Mouse (Mus musculus) subcutaneous adipose tissue, adult 2 months (tissue): ENCODE results near the gene Smok3b. TPM values are rescaled to one million over a fixed set of nuclear protein-coding genes. Genes with fewer than 3 reads are reported as not detected.

Experiments used
- polyA plus RNA-seq: library from polyadenylated mRNA; depleted of rRNA; stranded (reverse); fragments of >200 nt; gene quantifications from 2 replicates; pipeline ENCODE4 v1.2.3, GENCODE M21; 2012; ENCODE audit warnings: low replicate concordance; rRNA removed

Smok3b gene
- not detected in 2 replicates for polyA plus RNA-seq

DNA sequence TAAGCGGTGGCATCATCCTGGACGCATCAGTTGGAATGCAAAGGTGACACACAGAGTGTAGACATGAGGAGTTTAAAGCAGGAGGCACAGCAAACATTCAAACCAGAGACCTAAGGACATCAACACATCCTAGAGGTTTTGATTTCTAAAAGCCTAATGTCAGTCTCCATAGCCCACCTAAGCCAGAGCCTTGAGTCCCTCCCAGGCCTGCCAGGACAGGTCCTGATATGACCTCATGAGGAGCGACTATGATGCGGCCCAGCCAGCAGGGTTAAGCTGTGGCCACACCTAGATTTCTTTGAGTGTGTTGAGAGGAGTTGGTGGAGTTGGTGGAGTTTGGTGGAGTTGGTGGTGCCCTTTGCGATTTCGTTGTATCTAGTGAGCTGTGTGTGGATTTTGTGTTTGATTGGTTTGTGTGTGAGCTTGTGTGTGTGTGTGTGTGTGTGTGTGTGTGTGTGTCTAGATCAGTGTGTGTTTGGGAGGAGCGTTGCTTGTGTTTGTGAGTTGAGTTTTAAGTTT, at the start of gene Smok3b, which contains the start of gene Smok3a:
Smok3b (plus strand) TSS at position 469 of the 519 bp plus-strand sequence.
Smok3a (plus strand) TSS at position 301 of the 519 bp plus-strand sequence.

DNA sequence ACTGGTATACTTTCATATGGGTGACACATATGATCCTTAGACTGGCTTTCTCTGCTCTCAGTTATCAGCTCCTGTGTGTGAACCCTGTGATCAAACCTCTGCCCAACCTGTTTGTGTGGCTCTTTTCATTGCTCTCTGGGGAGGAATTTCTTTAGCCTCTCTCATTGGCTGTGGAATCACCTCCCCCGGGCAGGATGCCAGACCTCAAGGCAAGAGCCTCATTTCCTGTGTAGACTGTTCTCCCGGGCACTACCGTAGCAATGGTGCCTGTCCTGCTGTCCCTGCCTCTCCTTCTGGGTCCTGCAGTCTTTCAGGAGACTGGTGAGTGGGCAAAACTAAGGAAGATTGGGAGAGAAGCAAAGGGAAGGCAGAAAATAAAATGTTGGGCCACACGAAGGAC, 39.9 kb upstream of the Smok3b start, which contains the start of gene Azgp1:
Azgp1 (plus strand) TSS at position 221 of the 400 bp plus-strand sequence.

DNA sequence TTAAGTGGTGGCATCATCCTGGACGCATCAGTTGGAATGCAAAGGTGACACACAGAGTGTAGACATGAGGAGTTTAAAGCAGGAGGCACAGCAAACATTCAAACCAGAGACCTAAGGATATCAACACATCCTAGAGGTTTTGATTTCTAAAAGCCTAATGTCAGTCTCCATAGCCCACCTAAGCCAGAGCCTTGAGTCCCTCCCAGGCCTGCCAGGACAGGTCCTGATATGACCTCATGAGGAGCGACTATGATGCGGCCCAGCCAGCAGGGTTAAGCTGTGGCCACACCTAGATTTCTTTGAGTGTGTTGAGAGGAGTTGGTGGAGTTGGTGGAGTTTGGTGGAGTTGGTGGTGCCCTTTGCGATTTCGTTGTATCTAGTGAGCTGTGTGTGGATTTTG, 31.7 kb downstream of the Smok3b start, which contains the start of gene Smok3c:
Smok3c (plus strand) TSS at position 301 of the 400 bp plus-strand sequence.

DNA sequence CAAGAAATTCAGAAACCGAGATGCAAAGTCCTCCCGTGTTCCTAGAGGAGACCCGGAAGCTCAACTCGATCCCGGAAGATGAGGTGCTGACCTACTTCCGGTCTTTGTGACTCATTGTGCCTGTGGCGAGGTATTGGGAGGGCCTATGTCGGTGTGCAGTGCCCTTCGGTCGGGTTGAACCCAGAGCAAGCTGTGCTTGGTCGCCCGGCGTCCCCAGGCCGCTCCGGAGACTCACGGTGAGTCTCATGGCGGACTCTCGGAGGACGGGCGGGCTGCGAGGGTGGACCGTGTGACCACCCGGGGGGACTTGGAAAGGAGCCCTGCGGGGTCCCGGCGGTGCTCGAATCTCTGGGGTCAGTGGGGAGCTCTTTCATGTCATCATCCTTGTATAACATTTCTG, 63.8 kb downstream of the Smok3b start, which contains the start of gene Zkscan1:
Zkscan1 (plus strand) TSS at position 89 of the 400 bp plus-strand sequence.

Other genes starting within 250 kb of the Smok3b start
- 24.9 and 28.3 TPM in 2 replicates for gene Ppp1r35, start 242.6 kb upstream of the Smok3b start, polyA plus RNA-seq
- gene Mepce, start 233.8 kb upstream of the Smok3b start, polyA plus RNA-seq, result 35.8 and 48.0 TPM in 2 replicates
- gene Zcwpw1, start 233.6 kb upstream of the Smok3b start, polyA plus RNA-seq, result 1.9 and 2.5 TPM in 2 replicates
- 2.6 and 7.9 TPM in 2 replicates for gene Pilra, start 185.1 kb upstream of the Smok3b start, polyA plus RNA-seq
- gene Pilrb1, start 163.3 kb upstream of the Smok3b start, polyA plus RNA-seq, result 3.9 and 6.1 TPM in 2 replicates
- gene Pilrb2, start 149.6 kb upstream of the Smok3b start, polyA plus RNA-seq, result 4.4 and 4.8 TPM in 2 replicates
- not detected in 2 replicates for gene Cyp3a13, start 99.8 kb upstream of the Smok3b start, polyA plus RNA-seq
- gene Gjc3, start 58.3 kb upstream of the Smok3b start, polyA plus RNA-seq, result 0.09 and 0.14 TPM in 2 replicates
- gene Azgp1, start 39.9 kb upstream of the Smok3b start, polyA plus RNA-seq, result 0.16 and 0.39 TPM in 2 replicates
- gene Smok3a, start 168 bp upstream of the Smok3b start, polyA plus RNA-seq, result not detected in 2 replicates
- gene Smok3c, start 31.8 kb downstream of the Smok3b start, polyA plus RNA-seq, result not detected in 2 replicates
- gene Zkscan1, start 63.7 kb downstream of the Smok3b start, polyA plus RNA-seq, result 4.7 and 8.3 TPM in 2 replicates
- gene Zscan21, start 95.5 kb downstream of the Smok3b start, polyA plus RNA-seq, result 8.7 and 12.5 TPM in 2 replicates
- gene Zfp113, start 134.3 kb downstream of the Smok3b start, polyA plus RNA-seq, result 2.4 and 4.2 TPM in 2 replicates
- gene Cops6, start 139.6 kb downstream of the Smok3b start, polyA plus RNA-seq, result 122 and 145 TPM in 2 replicates
- 66.6 and 72.1 TPM in 2 replicates for gene Ap4m1, start 150.6 kb downstream of the Smok3b start, polyA plus RNA-seq
- gene Mcm7, start 151.0 kb downstream of the Smok3b start, polyA plus RNA-seq, result 20.3 and 54.7 TPM in 2 replicates
- 52.1 and 79.8 TPM in 2 replicates for gene Taf6, start 166.0 kb downstream of the Smok3b start, polyA plus RNA-seq
- 8.0 and 11.5 TPM in 2 replicates for gene Cnpy4, start 166.1 kb downstream of the Smok3b start, polyA plus RNA-seq
- gene Mblac1, start 172.9 kb downstream of the Smok3b start, polyA plus RNA-seq, result 7.2 and 8.4 TPM in 2 replicates
- 3.7 and 5.3 TPM in 2 replicates for gene Nxpe5, start 204.5 kb downstream of the Smok3b start, polyA plus RNA-seq
- 232 and 331 TPM in 2 replicates for gene Lamtor4, start 234.1 kb downstream of the Smok3b start, polyA plus RNA-seq
- 38.8 and 71.4 TPM in 2 replicates for gene BC037034, start 242.6 kb downstream of the Smok3b start, polyA plus RNA-seq